Mouse (Mus musculus) heart, adult 2 months (tissue): Measurements from ENCODE around the gene Egflam.

Source experiments
- CTCF ChIP-seq: fragments of 200-600 bp; IDR thresholded peaks from 2 replicates; pipeline ENCODE4 v1.8.1; 2022; ENCODE audit warnings: antibody characterized with exemption, mild to moderate bottlenecking, moderate library complexity
- EP300 ChIP-seq: fragments of 200-500 bp; IDR thresholded peaks from 2 replicates; pipeline ENCODE4 v1.6.1; 2011; ENCODE audit warnings: low read depth, low read length, control low read depth; ENCODE audit not compliant: insufficient read depth
- POLR2A ChIP-seq: fragments of 200-500 bp; IDR thresholded peaks from 2 replicates; pipeline ENCODE4 v1.6.1; 2011; ENCODE audit warnings: mild to moderate bottlenecking, low read depth, low read length, control low read depth; ENCODE audit not compliant: insufficient read depth

GRCm38 (mm10) chr15:7281579-7281978, 116.6 kb downstream of the Egflam start:
- TF ChIP-seq CTCF, result no peak
- TF ChIP-seq POLR2A, result no peak
- TF ChIP-seq EP300, result no peak
